Mouse (Mus musculus): Measurements from ENCODE around the gene Fbxw4.
"Not testable (repeated sequence)": the region's sequence is repeated elsewhere in the genome, so short reads cannot be mapped to it uniquely, and the experiment has no call there.

Gene Fbxw4

DNA sequence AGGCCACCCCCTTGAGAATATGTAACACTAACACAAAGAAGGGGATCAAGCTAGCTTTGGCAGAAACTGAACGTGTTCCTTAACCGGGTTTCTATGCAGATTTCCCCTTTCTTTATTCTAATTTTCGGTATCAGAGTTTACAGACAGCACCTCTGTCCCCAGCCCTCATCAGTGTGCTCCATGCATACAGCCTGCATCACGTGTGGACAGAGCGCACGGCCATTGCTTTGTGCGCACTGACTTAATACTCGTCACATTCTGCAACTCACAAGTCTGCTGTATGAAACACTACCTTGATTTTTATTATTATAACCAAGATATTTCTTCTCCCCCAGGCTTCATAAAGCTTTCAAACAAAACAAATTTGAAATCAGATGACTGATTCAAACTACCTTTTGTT is 4.2 kb downstream of the Fbxw4 start:
- no peak for DNase-seq

DNA sequence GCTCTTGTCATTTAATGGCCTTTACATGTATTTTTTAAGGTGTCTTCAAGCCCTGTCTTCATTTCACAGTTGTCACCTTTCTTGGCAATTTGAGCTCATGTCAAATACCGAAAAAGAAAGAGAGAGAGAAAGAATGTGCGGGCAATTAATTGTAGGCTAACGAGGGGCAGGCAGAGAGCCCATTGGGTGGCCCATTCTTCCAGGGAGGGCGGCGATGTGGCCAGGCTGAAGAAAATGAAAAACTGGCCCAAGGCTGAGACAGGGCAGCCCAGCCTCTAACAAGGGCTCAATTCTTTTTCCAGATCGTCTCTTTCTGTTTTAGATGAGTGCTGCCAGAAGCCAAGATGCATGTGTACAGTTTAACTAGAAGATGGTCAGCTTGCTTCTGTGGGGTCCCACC is 6.1 kb downstream of the Fbxw4 start:
- no peak for DNase-seq

DNA sequence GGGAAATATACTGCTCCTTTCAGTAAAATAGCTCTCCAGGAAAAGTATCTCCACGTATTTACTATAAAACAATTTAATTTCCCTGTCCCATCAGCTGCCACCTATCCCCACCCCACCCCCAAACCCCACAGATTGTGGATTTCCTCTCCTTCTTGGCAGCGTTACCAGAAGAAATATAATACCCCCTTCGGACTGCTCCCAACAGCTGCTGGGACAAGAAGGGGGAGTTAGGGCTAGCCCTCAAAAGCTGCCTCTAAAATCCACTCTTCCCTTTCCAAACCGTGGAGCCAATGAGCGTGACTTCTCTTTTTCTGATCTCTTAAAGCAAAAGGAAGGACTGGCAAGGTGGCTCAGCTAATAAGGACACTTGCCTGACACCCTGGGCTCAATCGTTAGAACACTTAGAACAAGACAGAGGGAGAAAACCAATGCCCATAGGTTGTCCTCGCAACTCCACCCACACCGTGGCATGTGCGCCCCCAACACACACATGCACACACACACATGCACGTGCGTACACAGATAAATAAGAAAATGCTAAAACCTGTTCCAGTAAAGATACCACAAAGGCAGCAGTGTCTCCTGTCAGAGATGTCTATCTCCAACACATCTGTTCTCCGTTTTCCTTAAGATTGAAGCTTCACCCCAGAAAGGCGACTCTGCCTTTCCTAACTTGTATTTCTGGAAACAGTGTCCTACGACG is 7.7 kb downstream of the Fbxw4 start:
- no peak for DNase-seq

DNA sequence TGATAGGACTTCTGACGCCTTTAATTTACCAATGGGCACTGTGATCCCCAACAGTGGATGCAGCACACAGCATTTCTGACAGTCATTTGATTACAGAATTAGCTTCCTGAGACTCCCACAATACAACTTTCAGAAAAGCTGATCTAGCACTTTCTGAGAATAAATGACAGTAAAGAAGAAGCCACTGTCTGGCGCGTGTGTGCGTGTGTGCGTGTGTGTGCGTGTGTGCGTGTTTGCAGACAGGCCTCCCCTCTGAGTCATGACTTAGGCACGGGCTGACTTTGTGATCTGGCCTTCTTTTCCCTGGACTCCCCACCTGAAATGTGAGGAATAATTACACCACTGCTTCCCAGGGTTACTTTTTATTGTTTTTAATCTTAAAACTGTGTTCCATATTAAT is 8.6 kb downstream of the Fbxw4 start:
- DNase-seq = no peak

DNA sequence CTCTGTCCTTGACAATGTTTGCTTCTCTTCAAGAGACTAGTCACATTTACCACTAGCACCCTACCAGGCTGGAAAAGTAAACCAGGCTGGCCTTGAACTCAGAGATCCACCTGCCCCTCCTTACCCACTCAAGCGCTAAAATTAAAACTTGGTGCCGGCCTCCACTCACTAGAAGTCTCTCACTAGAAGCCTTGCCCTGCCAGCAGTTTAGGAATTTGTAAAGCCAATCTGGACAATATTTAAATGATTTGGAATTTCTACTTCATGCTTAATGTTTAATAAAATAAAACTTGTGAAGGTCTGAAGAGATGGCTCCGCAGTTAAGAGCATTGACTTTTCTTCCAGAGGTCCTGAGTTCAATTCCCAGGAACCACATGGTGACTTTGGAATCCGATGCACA is 10.3 kb downstream of the Fbxw4 start:
- no peak for DNase-seq

DNA sequence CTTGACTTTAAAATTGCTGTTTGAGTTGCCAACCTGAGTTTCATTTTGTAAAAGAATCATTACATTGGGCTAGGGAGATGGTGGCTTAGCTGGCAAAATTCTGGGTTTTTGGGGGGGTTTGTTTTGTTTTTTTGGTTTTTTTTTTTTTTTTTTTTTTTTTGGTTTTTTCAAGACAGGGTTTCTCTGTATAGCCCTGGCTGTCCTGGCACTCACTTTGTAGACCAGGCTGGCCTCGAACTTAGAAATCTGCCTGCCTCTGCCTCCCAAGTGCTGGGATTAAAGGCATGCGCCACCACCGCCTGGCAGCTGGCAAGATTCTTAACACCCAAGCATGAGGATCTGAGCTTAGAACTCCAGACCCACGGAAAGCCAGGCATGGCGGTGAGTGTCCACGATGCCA is 11.6 kb downstream of the Fbxw4 start:
- not testable (repeated sequence) for DNase-seq

DNA sequence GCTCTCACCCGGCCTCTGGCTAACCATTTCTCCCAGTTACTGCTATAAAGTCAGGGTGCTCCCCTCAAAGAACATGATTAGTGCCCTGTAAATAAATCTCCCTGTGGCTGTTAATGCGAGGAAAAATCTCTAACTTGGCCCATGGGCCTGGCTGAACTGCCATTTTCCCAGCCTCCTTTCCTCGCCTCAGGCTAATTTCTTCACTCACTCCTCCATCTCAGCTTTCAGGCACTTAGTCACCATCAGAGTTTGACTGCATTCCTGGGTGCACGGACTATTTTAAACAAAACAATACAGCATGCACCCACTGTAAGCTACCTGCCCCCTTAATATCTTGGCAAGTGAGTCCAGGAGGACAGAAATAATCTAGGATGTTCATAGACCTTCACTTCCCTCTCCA is 13.2 kb downstream of the Fbxw4 start:
- DNase-seq = no peak

DNA sequence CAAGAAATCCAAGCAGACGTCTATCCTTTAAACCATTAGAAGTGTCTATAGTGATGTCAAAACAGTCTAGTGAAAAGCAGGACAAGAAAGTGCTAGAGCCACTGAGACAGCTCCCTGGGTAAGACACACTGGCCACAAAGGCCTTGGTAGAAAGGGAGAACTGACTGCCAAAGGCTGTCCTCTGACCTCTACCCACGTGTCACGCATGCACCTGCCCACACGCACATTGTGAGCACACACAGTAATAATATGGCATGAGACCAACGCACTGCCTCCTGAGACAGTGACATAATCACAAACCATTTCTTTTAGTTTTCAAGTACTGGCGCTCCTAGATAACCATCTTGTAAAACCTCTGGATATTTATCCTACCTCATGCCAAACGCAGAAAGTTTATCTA is 19.4 kb downstream of the Fbxw4 start:
- no peak for DNase-seq

DNA sequence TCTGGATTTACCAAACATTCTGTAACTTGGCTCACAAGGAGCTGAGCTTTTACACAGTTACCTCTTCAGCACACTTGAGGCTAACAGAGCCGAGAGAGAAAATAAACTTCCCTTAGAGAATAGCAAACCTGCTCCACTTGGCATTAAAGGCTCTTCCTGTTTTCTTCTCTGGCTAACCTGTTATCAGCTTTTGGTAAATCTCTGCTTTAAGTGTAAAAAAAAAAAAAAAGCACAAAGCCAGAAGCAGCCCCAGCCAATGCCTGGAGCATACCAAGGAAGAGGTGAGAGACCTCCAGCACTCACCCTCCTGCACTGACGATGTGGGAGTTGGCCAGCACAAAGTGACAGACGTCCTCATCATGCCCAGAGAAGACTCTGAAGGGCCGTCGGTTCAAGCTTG is 24.2 kb downstream of the Fbxw4 start:
- no peak for DNase-seq

DNA sequence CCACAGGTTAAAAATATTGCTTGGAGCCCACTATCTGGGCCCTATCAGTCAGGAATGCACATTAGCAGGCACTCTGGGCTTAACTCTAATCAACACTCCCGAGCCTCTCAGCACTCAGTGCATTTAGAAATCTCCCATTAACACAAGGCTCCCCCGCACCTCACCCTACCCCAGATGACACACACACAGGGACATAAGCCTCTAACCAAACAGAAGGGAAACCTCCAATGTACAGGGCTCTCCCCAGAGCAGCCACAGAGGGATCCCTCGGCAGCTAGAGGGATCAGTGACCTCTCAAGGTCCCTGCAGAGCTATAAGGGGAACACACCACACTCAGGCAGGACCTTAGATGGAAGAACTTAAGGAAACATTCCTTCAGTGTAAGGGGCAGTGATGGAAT is 28.5 kb downstream of the Fbxw4 start:
- no peak for DNase-seq

DNA sequence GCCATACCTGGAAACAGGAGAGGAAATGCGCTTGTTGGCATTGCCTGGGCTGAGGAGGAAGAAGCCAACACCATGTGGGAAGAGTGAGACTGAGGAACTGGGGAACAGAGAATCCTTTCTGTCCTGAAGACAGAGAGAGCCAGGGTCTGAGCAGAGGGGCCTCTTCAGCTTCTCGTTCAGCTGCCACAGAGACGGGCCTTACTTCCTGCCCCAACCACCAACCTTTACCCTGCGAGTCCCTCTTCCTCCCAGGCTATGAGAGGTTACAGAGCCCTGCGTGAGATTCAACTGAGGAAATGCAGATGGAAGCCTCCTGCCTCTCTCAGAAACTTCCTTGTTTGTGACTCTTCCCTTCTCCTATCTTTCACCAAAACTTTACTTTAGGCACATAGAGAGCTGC is 29.2 kb downstream of the Fbxw4 start:
- no peak for DNase-seq

DNA sequence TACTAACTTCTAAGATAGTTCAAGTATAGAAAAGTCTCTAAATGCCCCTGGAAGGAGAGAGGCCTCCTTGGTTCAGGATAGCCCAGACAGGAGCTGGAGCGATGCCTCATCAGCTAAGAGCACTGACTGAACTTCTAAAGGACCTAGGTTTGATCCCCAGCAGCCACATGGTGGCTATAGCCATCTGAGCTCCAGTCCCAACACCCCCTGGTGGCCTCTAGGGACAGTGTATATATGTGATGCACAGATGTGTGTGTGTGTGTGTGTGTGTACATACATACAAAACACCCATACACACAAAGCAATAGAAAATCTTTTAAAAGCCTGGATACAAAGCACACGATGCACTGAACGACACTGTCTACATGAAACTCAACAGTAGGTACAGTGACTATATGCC is 30.9 kb downstream of the Fbxw4 start:
- DNase-seq = peak in 1 of 2 experiments; percentile 43

DNA sequence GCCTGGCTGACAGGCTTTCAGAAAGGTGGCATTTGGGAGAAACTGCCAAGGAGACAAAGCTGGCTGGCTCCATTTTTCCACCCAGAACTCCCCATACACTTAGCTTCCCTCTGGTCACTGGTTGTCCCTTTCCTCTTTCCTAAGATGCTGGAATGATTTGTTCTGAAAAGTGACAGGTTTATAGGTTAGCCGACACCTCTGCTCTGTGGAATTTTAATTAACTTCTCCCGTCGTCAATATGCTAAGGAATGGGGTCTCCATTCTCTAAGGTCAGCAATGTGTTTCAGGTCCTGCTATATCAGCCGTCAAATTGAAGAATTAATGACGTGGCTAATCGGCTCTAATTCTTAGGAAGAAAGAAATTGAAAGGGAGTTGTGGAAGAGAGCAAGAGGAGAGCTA is 31.5 kb downstream of the Fbxw4 start:
- DNase-seq = no peak

DNA sequence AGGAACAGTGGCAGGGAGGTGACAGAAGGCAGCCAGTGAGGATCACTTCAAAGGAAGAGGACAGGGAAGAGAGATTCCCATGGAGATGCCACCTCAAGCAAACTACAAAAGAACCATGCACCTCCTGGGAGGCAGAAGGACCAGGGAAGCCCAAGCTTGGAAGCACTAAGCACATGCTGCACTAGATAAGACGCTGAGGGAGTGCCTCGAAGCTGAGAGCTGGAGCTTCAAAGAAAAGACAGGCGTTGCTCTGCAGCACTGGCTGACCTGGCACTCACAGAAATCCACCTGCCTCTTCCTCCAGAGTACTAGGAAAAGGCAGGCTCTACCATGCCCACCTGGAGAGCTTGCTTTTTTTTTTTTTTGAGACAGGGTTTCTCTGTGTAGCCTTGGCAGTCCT is 33.1 kb downstream of the Fbxw4 start:
- no peak for DNase-seq

DNA sequence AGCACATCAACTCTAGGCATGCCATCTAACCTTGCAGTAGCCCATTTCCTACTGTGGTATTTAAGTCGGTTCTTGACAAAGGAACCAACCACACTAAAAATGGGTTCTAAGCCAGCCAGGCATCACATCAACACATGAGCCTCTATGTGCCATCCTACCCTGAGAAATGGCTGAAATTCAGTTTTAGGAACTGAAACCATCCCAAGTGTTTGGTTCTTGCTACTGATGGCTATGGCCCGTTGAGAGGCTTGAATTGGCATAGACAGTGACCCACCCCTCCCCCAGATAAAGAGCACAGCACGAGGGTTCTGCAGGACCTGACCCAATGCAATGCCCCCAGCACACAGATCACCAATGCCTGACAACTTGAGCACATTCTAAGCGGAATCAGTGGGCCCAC is 36.4 kb downstream of the Fbxw4 start:
- DNase-seq = no peak

DNA sequence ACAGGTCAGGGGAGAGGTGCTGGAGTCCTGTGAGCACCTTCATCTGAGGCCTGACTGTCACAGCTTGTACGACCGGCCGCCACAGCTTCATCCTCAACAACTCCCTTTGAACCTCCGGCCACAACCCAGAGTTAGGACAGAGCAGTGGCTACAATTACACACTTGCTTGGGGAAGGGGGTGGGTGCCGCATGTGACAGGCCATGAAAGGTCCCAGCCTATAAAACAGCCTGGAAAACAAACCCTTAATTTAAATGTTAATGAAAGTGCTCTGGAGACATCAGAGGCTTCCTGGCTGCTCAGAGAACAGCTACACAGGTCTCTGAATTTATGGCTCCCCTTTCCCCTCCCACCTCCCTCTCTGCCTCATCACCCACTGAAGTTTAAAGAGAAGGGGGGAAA is 38.0 kb downstream of the Fbxw4 start:
- no peak for DNase-seq

DNA sequence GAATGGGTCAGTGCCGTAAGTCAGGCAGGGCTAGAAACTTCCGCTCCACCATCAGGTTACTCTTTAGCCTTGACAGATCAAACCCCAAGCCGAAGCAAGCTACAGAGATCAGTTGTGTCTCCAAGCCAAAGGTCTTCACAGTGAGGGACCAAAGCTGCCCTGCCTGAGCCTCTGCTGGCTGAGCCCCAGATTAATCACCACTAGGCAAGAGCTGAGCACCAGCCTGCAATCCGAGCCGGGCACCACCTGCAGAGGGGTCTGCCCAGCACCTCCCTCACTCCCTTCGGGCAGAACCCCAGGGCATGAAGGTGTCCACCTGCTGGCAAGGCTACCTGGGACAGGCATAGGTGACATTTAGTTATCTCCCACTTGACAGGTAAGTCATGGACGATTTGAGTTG is 39.1 kb downstream of the Fbxw4 start:
- peak; percentile 18 to 47 for DNase-seq

DNA sequence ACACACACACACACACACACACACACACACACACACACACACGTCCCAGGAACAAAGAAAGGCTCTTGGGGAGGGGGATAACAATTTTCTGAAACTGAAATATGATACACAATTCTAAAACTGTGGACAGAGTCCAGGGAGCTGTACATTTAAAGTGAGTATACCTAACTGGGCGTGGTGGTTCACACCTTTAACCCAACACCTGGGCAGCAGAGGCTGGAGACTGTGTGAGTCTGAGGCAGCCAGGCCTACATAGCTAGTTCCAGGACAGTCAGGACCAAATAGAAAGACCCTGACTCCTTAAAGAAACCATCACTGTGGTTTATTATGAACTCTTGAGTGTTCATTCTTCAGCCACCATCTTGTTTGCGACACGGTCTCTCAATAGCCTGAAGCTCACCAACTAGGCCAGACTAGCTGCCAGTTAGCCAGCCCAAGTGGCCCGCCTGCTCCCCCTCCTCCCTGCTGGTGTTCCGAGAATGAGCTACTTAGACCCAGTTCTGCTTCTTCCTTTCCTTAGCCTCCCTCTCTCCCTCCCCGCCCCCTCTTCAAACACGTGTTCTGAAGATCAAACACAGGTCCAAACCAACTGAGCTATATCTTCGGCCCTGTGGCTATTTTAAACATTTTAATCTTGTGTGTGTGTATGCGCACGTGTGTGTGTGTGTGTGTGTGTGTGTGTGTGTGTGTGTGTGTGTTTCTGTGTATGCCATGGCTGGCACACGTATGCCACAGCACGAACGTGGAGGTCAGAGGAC is 40.2 kb downstream of the Fbxw4 start:
- no peak for DNase-seq

DNA sequence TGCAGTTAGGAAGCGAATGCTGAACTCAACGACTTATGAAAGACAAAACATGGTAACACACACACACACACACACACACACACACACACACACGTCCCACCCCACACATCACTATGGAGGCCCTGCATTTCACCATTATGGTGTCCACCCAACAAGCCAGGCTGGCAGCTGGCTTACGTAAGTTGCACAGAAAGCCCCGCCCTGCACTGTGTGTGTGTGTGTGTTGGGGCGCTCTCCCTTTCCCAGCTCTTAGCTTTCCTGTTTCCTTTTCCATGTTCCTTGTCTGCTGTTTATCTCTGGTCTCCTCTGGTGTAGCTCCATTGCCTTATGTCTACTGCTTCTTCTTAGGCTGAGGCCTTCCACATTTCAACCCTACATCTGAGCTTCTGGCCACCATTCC is 41.9 kb downstream of the Fbxw4 start:
- DNase-seq = no peak

DNA sequence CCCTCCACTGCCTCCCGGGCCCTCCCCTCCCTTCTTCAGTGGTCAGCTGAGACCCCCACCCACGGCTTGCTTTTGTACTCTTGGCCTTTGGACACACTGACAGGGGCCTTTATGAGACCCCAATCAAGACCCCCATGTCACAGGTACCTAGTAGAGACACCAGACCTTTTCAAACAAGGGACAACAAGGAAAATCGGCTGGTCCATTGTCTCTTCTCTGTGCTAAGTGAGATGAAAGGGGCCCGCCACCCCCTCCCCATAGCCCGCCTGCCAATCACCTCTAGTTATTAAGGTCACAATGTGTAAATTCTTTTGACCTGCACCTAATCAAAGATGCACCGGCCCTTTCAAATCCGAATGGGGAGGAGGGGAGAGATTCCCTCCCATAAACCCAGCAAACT is 43.4 kb downstream of the Fbxw4 start:
- no peak for DNase-seq

DNA sequence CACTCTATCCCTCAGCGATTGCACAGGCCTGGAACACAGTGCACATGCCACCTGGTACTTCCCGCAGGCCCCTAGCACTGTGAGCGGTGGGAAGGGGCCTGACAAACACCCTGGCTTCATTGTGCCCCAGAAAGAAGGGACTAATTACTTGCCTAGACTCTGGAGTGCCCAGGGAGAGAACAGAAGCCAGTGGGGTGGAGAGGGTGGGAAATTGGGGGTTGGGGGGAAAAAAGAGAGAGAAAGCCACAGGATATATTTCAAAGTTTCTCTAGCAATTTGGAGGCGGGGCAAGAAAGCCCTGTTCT is 43.9 kb downstream of the Fbxw4 start:
- DNase-seq = no peak

DNA sequence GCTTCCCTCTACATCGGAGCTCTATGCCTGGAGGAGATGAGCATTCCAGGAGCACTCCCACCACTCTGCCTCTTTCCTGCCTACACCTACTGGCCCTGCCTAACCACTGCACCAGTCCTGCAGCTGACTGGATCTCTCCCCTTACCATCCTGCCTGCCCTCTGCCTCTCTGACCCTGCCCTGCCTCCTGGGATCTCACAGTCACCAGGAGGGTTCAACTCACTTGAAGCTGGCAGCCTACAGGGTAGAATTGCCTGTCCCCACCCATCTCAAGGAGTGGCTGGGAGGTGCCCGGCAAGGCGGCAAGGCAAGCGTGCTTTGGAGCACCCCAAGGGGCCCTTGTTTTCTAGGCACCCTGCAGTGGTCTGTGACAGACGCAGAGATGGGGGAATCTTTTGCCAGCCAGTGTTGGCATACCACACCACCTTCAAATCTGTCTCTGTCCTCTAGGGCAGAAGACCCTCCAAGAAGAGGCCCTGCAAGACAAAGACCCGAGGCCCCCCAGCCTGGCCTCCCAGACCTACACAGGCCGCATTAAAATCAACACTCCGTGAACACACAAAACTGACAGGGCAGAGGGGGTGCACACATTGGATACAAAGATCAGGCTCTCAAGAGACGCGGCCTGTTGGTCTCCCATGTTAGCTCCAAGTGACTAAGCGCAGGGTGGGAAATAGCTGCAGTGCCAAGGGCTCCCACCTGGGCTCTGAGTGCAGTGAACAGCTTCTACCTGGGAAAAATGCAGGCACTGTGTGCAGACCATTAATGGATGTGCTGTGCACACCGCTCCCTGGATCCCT is 44.5 kb downstream of the Fbxw4 start:
- no peak for DNase-seq

DNA sequence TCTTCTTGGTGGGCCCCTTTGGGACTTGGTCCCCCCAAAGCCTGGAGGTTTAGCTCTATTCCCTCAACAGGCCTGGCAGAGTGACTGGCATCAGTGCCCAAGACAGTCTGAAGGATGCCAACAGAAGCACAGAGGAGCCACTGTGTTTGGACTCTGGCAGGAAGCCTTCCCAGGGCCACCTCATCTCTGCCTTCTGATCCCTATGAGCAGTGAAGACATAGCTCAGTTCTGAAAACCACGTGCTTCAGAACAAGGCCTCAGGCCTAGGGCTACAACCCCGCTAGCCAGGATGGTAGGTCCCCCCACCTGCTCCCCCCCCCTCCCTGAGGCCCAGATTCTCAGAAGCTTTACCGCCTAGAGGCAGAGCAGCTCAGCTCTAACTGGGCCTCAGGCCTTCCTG is 45.2 kb downstream of the Fbxw4 start:
- no peak for DNase-seq

DNA sequence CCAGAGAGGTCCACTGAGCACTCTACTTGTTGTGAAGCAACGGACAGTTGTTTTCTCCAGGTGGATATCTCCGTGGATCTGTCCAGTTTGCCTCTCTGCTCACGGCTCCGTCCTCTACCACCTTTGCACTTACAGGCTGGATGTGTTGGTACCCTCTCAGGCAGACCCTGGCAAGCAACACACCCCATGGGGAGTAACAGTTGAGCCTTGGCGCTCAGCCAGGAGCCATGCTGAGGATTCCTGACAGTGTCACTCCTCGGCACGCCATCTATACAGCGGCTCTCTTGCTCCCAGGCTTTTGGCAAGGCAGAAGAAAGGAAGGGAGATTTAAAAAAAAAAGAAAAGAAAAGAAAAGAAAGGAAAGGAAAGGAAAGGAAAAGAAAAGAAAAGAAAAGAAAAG is 45.7 kb downstream of the Fbxw4 start:
- DNase-seq = peak in 1 of 2 experiments; percentile 20

All from kidney, postnatal 36 days (tissue).